Comparison of ENCODE assay signal across 9 mouse cellular contexts in the genomic region with DNA sequence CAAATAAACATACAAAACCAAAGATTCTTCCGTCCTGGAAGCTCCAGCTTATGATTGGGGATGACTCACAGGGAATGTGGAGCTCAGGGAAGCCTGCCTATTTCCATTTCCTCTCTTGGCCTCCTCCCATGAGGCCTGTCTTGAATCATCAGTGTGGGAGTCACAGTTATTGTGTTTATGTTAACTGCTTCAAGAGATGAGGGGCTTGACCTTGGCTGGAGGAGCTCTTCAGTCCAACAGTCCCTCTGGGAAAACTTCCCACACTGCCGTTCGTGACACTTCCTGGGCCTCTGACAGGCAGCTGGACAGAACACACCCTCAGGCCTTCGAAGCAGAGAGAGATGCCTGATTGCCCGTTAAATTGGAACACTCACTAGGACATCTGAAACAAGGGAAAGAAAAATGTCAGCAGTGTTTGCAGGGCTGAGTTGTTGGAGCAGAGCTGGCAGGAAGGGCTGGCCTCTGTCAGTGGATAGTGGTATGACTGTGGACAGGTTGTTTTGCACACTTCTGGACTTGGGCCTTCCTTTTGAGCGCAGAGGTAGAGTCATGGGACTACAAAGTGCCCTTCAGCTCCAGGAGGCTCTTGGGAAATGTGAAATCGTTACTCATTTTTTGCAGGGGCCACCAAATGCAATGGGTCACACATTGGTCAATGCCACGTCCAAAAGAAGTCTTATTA.
DNase-seq lines count a peak whose midpoint lies in the region; ATAC-seq lines count a peak whose summit lies in the region.
"Had no signal": no experiment of that assay in that cellular context is flagged by ENCODE, and none has a peak within 500 bp of the region (broad histone marks: within the 10 kb centered on the region; RNA-seq: fewer than 3 reads in every experiment).

No protein-coding gene starts in this region.

- no peak overlapping the region for H3K9ac ChIP-seq in liver, embryonic 11.5 days (ENCODE audit: low read depth, low read length)
- no peak overlapping the region for H3K9ac ChIP-seq in lung, embryonic 16.5 days (ENCODE audit: low read length)
- H3K9ac ChIP-seq: limb, embryonic 13.5 days had no signal

- no peaks in the 10 kb centered on the region for H3K4me1 ChIP-seq in liver, embryonic 11.5 days (replicated peaks; ENCODE audit: control insufficient read depth, insufficient read depth, low read length)
- no peaks in the 10 kb centered on the region for H3K4me1 ChIP-seq in lung, embryonic 16.5 days (replicated peaks; ENCODE audit: control insufficient read depth, insufficient read depth, low read length)
- H3K4me1 ChIP-seq: limb, embryonic 13.5 days had no signal

- DNase-seq in liver = peak; percentile 5
- no peak for DNase-seq in liver, embryonic 11.5 days (ENCODE audit: low spot score)
- DNase-seq in gastrocnemius, adult 8-10 months (ENCODE audit: low spot score in 2 of 2) = peak; percentile 33 to 58
- DNase-seq in kidney, adult 8-10 months = peak; percentile 13 to 20
- DNase-seq in urinary bladder, postnatal 25 days (ENCODE audit: low spot score) = peak; percentile 26
- no peak for DNase-seq in thymus, postnatal 10 days (ENCODE audit: low spot score in 2 of 2)

- no peak overlapping the region for H3K4me2 ChIP-seq in liver, embryonic 11.5 days
- H3K4me2 ChIP-seq in lung, embryonic 16.5 days (ENCODE audit: low read depth, low read length) = no peak overlapping the region
- H3K4me2 ChIP-seq: limb, embryonic 13.5 days had no signal

- WGBS in liver, embryonic 11.5 days = 55% methylated on average over 8 of the region's 8 CpGs
- 43% methylated on average over 8 of the region's 8 CpGs for WGBS in lung, embryonic 16.5 days

- no peak overlapping the region for H3K27ac ChIP-seq in liver, embryonic 11.5 days (ENCODE audit: low read depth, low read length)
- H3K27ac ChIP-seq in lung, embryonic 16.5 days (ENCODE audit: low read length) = no peak overlapping the region
- H3K27ac ChIP-seq: limb, embryonic 13.5 days had no signal

- no peak for ATAC-seq in liver, embryonic 11.5 days (replicated peaks; ENCODE audit: low FRiP score)
- ATAC-seq in lung, embryonic 16.5 days (ENCODE audit: low read depth) = peak; percentile 95
- no peak for ATAC-seq in inflammation-experienced regulatory T-cells, adult 6 months

- H3K36me3 ChIP-seq in liver, embryonic 11.5 days (ENCODE audit: control insufficient read depth, insufficient read depth, low read length) = no peaks in the 10 kb centered on the region
- no peaks in the 10 kb centered on the region for H3K36me3 ChIP-seq in lung, embryonic 16.5 days (ENCODE audit: control insufficient read depth, insufficient read depth, low read length)
- H3K36me3 ChIP-seq: limb, embryonic 13.5 days had no signal

- no peak overlapping the region for H3K4me3 ChIP-seq in liver, embryonic 11.5 days (ENCODE audit: low read depth, low read length)
- no peak overlapping the region for H3K4me3 ChIP-seq in lung, embryonic 16.5 days (ENCODE audit: low read length)
- H3K4me3 ChIP-seq: limb, embryonic 13.5 days had no signal

- no peaks in the 10 kb centered on the region for H3K27me3 ChIP-seq in liver, embryonic 11.5 days (replicated peaks; ENCODE audit: control insufficient read depth, insufficient read depth, low read length)
- no peaks in the 10 kb centered on the region for H3K27me3 ChIP-seq in lung, embryonic 16.5 days (ENCODE audit: control insufficient read depth, insufficient read depth, low read depth, low read length)
- H3K27me3 ChIP-seq: limb, embryonic 13.5 days had no signal

- H3K9me3 ChIP-seq in liver, embryonic 11.5 days (ENCODE audit: control insufficient read depth, low read length) = no peaks in the 10 kb centered on the region
- H3K9me3 ChIP-seq in lung, embryonic 16.5 days (ENCODE audit: control insufficient read depth, low read length) = no peaks in the 10 kb centered on the region
- H3K9me3 ChIP-seq: limb, embryonic 13.5 days had no signal

Comparison
In these comparisons a context has a peak if more than half of its experiments do, and no peak if none do; other contexts are left out.
1. DNase-seq: peak in liver (single experiment), gastrocnemius, adult 8-10 months (2 of 2), kidney, adult 8-10 months (2 of 2) and urinary bladder, postnatal 25 days (single experiment); none in liver, embryonic 11.5 days (single experiment) and thymus, postnatal 10 days (0 of 2).